Mouse (Mus musculus) limb, embryonic 12.5 days (tissue): ENCODE data around the gene Pde8b. TPM values are rescaled to one million over a fixed set of nuclear protein-coding genes. Genes with fewer than 3 reads are reported as not detected.

Experiments
- ATAC-seq: fragments of 200-750 bp; cut with Nextera tagmentation; 2 replicates; pipeline ENCODE4 v1.8.0; 2017; ENCODE audit warnings: low read depth, moderate TSS enrichment; ENCODE audit not compliant: insufficient number of reproducible peaks, insufficient read depth, low FRiP score, low TSS enrichment
- H3K27ac ChIP-seq: fragments of 300-500 bp; sonication (generic); 2 replicates; pipeline ENCODE4 v1.5.1; 2016; ENCODE audit warnings: mild to moderate bottlenecking, moderate library complexity
- H3K27me3 ChIP-seq: fragments of 300-500 bp; sonication (generic); 2 replicates; pipeline ENCODE4 v1.6.1; 2016; ENCODE audit warnings: mild to moderate bottlenecking, moderate library complexity
- H3K36me3 ChIP-seq: fragments of 300-500 bp; sonication (generic); 2 replicates; pipeline ENCODE4 v1.6.1; 2016; ENCODE audit warnings: mild to moderate bottlenecking, moderate library complexity
- H3K4me1 ChIP-seq: fragments of 300-500 bp; sonication (generic); replicated peaks from 2 replicates; pipeline ENCODE4 v1.6.1; 2016
- H3K4me2 ChIP-seq: fragments of 300-500 bp; sonication (generic); 2 replicates; pipeline ENCODE4 v1.6.1; 2016; ENCODE audit warnings: mild to moderate bottlenecking, moderate library complexity
- H3K4me3 ChIP-seq: fragments of 300-500 bp; sonication (generic); replicated peaks from 2 replicates; pipeline ENCODE4 v1.5.1; 2016; ENCODE audit warnings: mild to moderate bottlenecking
- H3K9ac ChIP-seq: fragments of 300-500 bp; sonication (generic); replicated peaks from 2 replicates; pipeline ENCODE4 v1.6.1; 2016; ENCODE audit warnings: mild to moderate bottlenecking, moderate library complexity
- H3K9me3 ChIP-seq: fragments of 300-500 bp; sonication (generic); 2 replicates; pipeline ENCODE4 v1.6.1; 2016; ENCODE audit warnings: mild to moderate bottlenecking, moderate library complexity
- WGBS: fragments of 180-500 bp; shearing (Covaris S2); methylation state at CpG from one replicate; pipeline ENCODE4 v1.1.7; 2016; 5-methylcytosine and 5-hydroxymethylcytosine counted together
- polyA plus RNA-seq: library from polyadenylated mRNA; unstranded; fragments of >200 nt; fragmentation: Nextera tagmentation; extraction: Ambion mirVana; gene quantifications from 2 replicates; pipeline ENCODE4 v1.2.1, GENCODE M21; 2016

Gene Pde8b
- polyA plus RNA-seq, 1 experiment from 2014 or later: 4.8 TPM

GRCm38 (mm10) chr13:95011546-95012257 is 238.4 kb downstream of the Pde8b start:
- H3K27me3 ChIP-seq: no peaks in the 10 kb centered on the region
- H3K4me3 ChIP-seq: no peak overlapping the region
- H3K9ac ChIP-seq: no peak overlapping the region
- no peak for ATAC-seq
- H3K36me3 ChIP-seq: peaks cover 13% of the 10 kb centered on the region
- no peaks in the 10 kb centered on the region for H3K9me3 ChIP-seq
- H3K27ac ChIP-seq: no peak overlapping the region
- WGBS: 86% methylated on average over 7 of the region's 7 CpGs
- peaks cover 9% of the 10 kb centered on the region; the same call in 1 of the 2 replicates for H3K4me1 ChIP-seq
- H3K4me2 ChIP-seq: no peak overlapping the region

- ATAC-seq: no peak
- H3K4me1 ChIP-seq: peaks cover 1% of the 10 kb centered on the region; the same call in 1 of the 2 replicates
- no peaks in the 10 kb centered on the region for H3K27me3 ChIP-seq
- H3K9ac ChIP-seq: no peak overlapping the region
- H3K4me3 ChIP-seq: no peak overlapping the region
- no peak overlapping the region for H3K4me2 ChIP-seq
- WGBS: 83% methylated on average over 7 of the region's 7 CpGs
- no peaks in the 10 kb centered on the region for H3K9me3 ChIP-seq
- no peak overlapping the region for H3K27ac ChIP-seq
- H3K36me3 ChIP-seq: peaks cover 13% of the 10 kb centered on the region
These were observed 240.9 kb downstream of the Pde8b start for GRCm38 (mm10) chr13:95009261-95009660.

GRCm38 (mm10) chr13:95007281-95007680 is 242.9 kb downstream of the Pde8b start:
- no peak for ATAC-seq
- Histone ChIP-seq H3K4me3 (no peak overlapping the region), H3K27me3 (no peaks in the 10 kb centered on the region), H3K9me3 (no peaks in the 10 kb centered on the region), H3K36me3 (peaks cover 13% of the 10 kb centered on the region), H3K4me2 (no peak overlapping the region), H3K9ac (no peak overlapping the region), H3K27ac (no peak overlapping the region), H3K4me1 (no peaks in the 10 kb centered on the region)
- whole genome bisulfite sequencing: 66% methylated on average over 8 of the region's 8 CpGs

- Histone ChIP-seq H3K9me3 (no peaks in the 10 kb centered on the region), H3K4me1 (0 out of 2 replicates have a peak, but pooled peaks cover 2% of the 10 kb centered on the region), H3K27ac (no peak overlapping the region), H3K4me3 (no peak overlapping the region), H3K4me2 (no peak overlapping the region), H3K27me3 (no peaks in the 10 kb centered on the region), H3K9ac (no peak overlapping the region), H3K36me3 (peaks cover 4% of the 10 kb centered on the region; the same call in 1 of the 2 replicates)
- WGBS: 65% methylated on average over 5 of the region's 5 CpGs
- no peak for ATAC-seq
These were observed 259.6 kb downstream of the Pde8b start for GRCm38 (mm10) chr13:94990516-94990915.

- Histone ChIP-seq H3K4me1 (peaks cover 16% of the 10 kb centered on the region), H3K27ac (no peak overlapping the region), H3K9me3 (no peaks in the 10 kb centered on the region), H3K4me3 (no peak overlapping the region), H3K4me2 (no peak overlapping the region), H3K27me3 (no peaks in the 10 kb centered on the region), H3K9ac (no peak overlapping the region), H3K36me3 (peaks cover 16% of the 10 kb centered on the region)
- no peak for ATAC-seq
- 32% methylated on average over 7 of the region's 7 CpGs for WGBS
These were observed 271.1 kb downstream of the Pde8b start for GRCm38 (mm10) chr13:94979081-94979480.

GRCm38 (mm10) chr13:94976219-94977186 is 273.6 kb downstream of the Pde8b start, which contains the start of gene Wdr41:
Wdr41 (plus strand) TSS chr13:94976344.
- Histone ChIP-seq H3K4me1 (peaks cover 16% of the 10 kb centered on the region), H3K4me2 (peak within 1 kb of the TSS; percentile 48), H3K9ac (peak within 1 kb of the TSS; percentile 97), H3K36me3 (peaks cover 11% of the 10 kb centered on the region), H3K27ac (peak within 1 kb of the TSS; percentile 99), H3K9me3 (no peaks in the 10 kb centered on the region), H3K27me3 (no peaks in the 10 kb centered on the region), H3K4me3 (peak within 1 kb of the TSS; percentile 74)
- 2% methylated on average over 68 of the region's 68 CpGs for WGBS
- ATAC-seq: peak; percentile 93

GRCm38 (mm10) chr13:94975828-94976218 is 274.3 kb downstream of the Pde8b start:
- no peaks in the 10 kb centered on the region for H3K27me3 ChIP-seq
- peaks cover 8% of the 10 kb centered on the region; the same call in 1 of the 2 replicates for H3K36me3 ChIP-seq
- WGBS: 23% methylated on average over 9 of the region's 9 CpGs
- peak overlapping the region; percentile 99 for H3K27ac ChIP-seq
- no peak for ATAC-seq
- peak overlapping the region; percentile 74 for H3K4me3 ChIP-seq
- peaks cover 16% of the 10 kb centered on the region for H3K4me1 ChIP-seq
- H3K4me2 ChIP-seq: peak overlapping the region; percentile 48
- no peaks in the 10 kb centered on the region for H3K9me3 ChIP-seq
- peak overlapping the region; percentile 97; the same call in 1 of the 2 replicates for H3K9ac ChIP-seq

Other genes starting within 250 kb of the Pde8b start
- gene Zbed3, start 73.3 kb upstream of the Pde8b start, polyA plus RNA-seq: 103 and 105 TPM in 2 replicates
- gene Aggf1, start 125.0 kb upstream of the Pde8b start, polyA plus RNA-seq: 45.7 and 45.8 TPM in 2 replicates
- gene Crhbp, start 194.6 kb upstream of the Pde8b start, polyA plus RNA-seq: 0.69 and 1.1 TPM in 2 replicates
- not detected in 2 replicates for gene S100z, start 228.4 kb upstream of the Pde8b start, polyA plus RNA-seq